Mouse (Mus musculus) thymus, adult 2 months (tissue): ENCODE measurements around the gene Trafd1. TPM values are rescaled to one million over a fixed set of nuclear protein-coding genes. Genes with fewer than 3 reads are reported as not detected.

Experiments used
- DNase-seq: peaks from one replicate; pipeline ENCODE4 v3.0.0; 2021
- H3K27ac ChIP-seq: fragments of 200-500 bp; 2 replicates; pipeline ENCODE4 v1.5.1; 2012; ENCODE audit warnings: low read length, control low read depth; ENCODE audit not compliant: control insufficient read depth, insufficient read depth
- H3K27me3 ChIP-seq: fragments of 200-500 bp; 2 replicates; pipeline ENCODE4 v1.6.1; 2012; ENCODE audit warnings: mild to moderate bottlenecking, low read length, moderate library complexity, mixed read lengths; ENCODE audit not compliant: control insufficient read depth, insufficient read depth
- H3K36me3 ChIP-seq: fragments of 200-500 bp; 2 replicates; pipeline ENCODE4 v1.6.1; 2012; ENCODE audit warnings: mild to moderate bottlenecking, low read length, moderate library complexity; ENCODE audit not compliant: control insufficient read depth, insufficient read depth
- H3K4me1 ChIP-seq: fragments of 200-500 bp; replicated peaks from 2 replicates; pipeline ENCODE4 v1.6.1; 2012; ENCODE audit warnings: low read length; ENCODE audit not compliant: control insufficient read depth, insufficient read depth
- H3K4me3 ChIP-seq: fragments of 200-500 bp; 2 replicates; pipeline ENCODE4 v1.5.1; 2012; ENCODE audit warnings: mild to moderate bottlenecking, low read length, control low read depth, moderate library complexity; ENCODE audit not compliant: control insufficient read depth, insufficient read depth
- CTCF ChIP-seq: fragments of 200-500 bp; IDR thresholded peaks from 2 replicates; pipeline ENCODE4 v1.5.1; 2012; ENCODE audit warnings: mild to moderate bottlenecking, control low read depth, low read length, moderate library complexity, borderline replicate concordance; ENCODE audit not compliant: control insufficient read depth, poor library complexity, insufficient read depth; ENCODE audit errors: extremely low read depth
- POLR2A ChIP-seq: fragments of 200-500 bp; IDR thresholded peaks from 2 replicates; pipeline ENCODE4 v1.6.1; 2012; ENCODE audit warnings: mild to moderate bottlenecking, low read length, control low read depth, moderate library complexity; ENCODE audit not compliant: control insufficient read depth, poor library complexity, insufficient read depth; ENCODE audit errors: extremely low read depth
- WGBS: fragments of 180-500 bp; shearing (Covaris S2); methylation state at CpG from one replicate; pipeline ENCODE4 v1.1.7; 2018; 5-methylcytosine and 5-hydroxymethylcytosine counted together
- polyA plus RNA-seq: library from polyadenylated mRNA; depleted of rRNA; stranded (reverse); fragments of >200 nt; gene quantifications from 2 replicates; pipeline ENCODE4 v1.2.3, GENCODE M21; 2012

Trafd1 gene
- polyA plus RNA-seq, 1 experiment = 117 TPM

- peak; percentile 94 for DNase-seq
- Histone ChIP-seq H3K27ac (peak within 1 kb of the TSS; percentile 40), H3K27me3 (no peaks in the 10 kb centered on the region), H3K4me3 (peak within 1 kb of the TSS; percentile 70), H3K4me1 (peaks cover 11% of the 10 kb centered on the region), H3K36me3 (no peaks in the 10 kb centered on the region)
- TF ChIP-seq POLR2A (peak; percentile 64; the same call in 1 of the 2 replicates), CTCF (no peak)
- WGBS = 9% methylated on average over 53 of the region's 53 CpGs
Observed at GRCm38 (mm10) chr5:121397187-121398145, 12.0 kb upstream of the Trafd1 start, which contains the start of gene Naa25. Naa25 (plus strand) TSS chr5:121397936.

- H3K4me1 ChIP-seq = peaks cover 11% of the 10 kb centered on the region
- H3K36me3 ChIP-seq = no peaks in the 10 kb centered on the region
- WGBS = 96% methylated on average over 5 of the region's 5 CpGs
- H3K27me3 ChIP-seq = no peaks in the 10 kb centered on the region
- no peak overlapping the region for H3K4me3 ChIP-seq
- no peak overlapping the region for H3K27ac ChIP-seq
- TF ChIP-seq POLR2A = no peak
- no peak for TF ChIP-seq CTCF
- no peak for DNase-seq
Observed at GRCm38 (mm10) chr5:121395621-121396020, 10.2 kb upstream of the Trafd1 start.

- DNase-seq = no peak
- Histone ChIP-seq H3K36me3 (no peaks in the 10 kb centered on the region), H3K27me3 (no peaks in the 10 kb centered on the region), H3K27ac (no peak overlapping the region), H3K4me3 (no peak overlapping the region), H3K4me1 (no peaks in the 10 kb centered on the region; the same call in 1 of the 2 replicates)
- 86% methylated on average over 3 of the region's 3 CpGs for WGBS
- TF ChIP-seq POLR2A (no peak), CTCF (no peak)
Observed at GRCm38 (mm10) chr5:121393402-121393801, 8.0 kb upstream of the Trafd1 start.

GRCm38 (mm10) chr5:121392667-121393380 is 7.4 kb upstream of the Trafd1 start:
- 58% methylated on average over 16 of the region's 16 CpGs for WGBS
- Histone ChIP-seq H3K36me3 (no peaks in the 10 kb centered on the region), H3K4me3 (no peak overlapping the region), H3K27ac (no peak overlapping the region), H3K27me3 (no peaks in the 10 kb centered on the region), H3K4me1 (no peaks in the 10 kb centered on the region)
- peak; percentile 39 for DNase-seq
- no peak for TF ChIP-seq CTCF
- no peak for TF ChIP-seq POLR2A

GRCm38 (mm10) chr5:121389691-121390090 is 4.3 kb upstream of the Trafd1 start:
- no peak for TF ChIP-seq POLR2A
- no peak for TF ChIP-seq CTCF
- no peaks in the 10 kb centered on the region for H3K4me1 ChIP-seq

GRCm38 (mm10) chr5:121389106-121389505 is 3.7 kb upstream of the Trafd1 start:
- no peak for DNase-seq
- Histone ChIP-seq H3K4me1 (no peaks in the 10 kb centered on the region), H3K36me3 (no peaks in the 10 kb centered on the region), H3K4me3 (no peak overlapping the region), H3K27ac (no peak overlapping the region; the same call in 1 of the 2 replicates), H3K27me3 (no peaks in the 10 kb centered on the region)
- 86% methylated on average over 7 of the region's 7 CpGs for WGBS
- TF ChIP-seq POLR2A (no peak), CTCF (no peak)

More at GRCm38 (mm10) chr5:121389691-121390090, 4.3 kb upstream of the Trafd1 start:
- H3K27me3 ChIP-seq = no peaks in the 10 kb centered on the region
- DNase-seq = no peak
- no peak overlapping the region for H3K27ac ChIP-seq
- H3K4me3 ChIP-seq = no peak overlapping the region
- no peaks in the 10 kb centered on the region for H3K36me3 ChIP-seq

- Histone ChIP-seq H3K27me3 (no peaks in the 10 kb centered on the region), H3K4me1 (0 out of 2 replicates have a peak, but pooled peaks cover 2% of the 10 kb centered on the region), H3K36me3 (no peaks in the 10 kb centered on the region), H3K27ac (no peak overlapping the region), H3K4me3 (no peak overlapping the region)
- DNase-seq = no peak
- TF ChIP-seq POLR2A (no peak), CTCF (no peak)
- 96% methylated on average over 4 of the region's 4 CpGs for WGBS
Observed at GRCm38 (mm10) chr5:121387126-121387525, 1.7 kb upstream of the Trafd1 start.
